Mouse (Mus musculus): Measurements from ENCODE around the gene Cacna2d4.

- TF ChIP-seq CTCF (IDR thresholded peaks at IDR 0.05; ENCODE audit: borderline replicate concordance, control insufficient read depth, extremely low read depth, insufficient read depth, low read length, poor library complexity) (no peak), POLR2A (IDR thresholded peaks at IDR 0.05; ENCODE audit: control insufficient read depth, extremely low read depth, insufficient read depth, low read length, poor library complexity) (no peak)
Measured at GRCm38 (mm10) chr6:119204915-119205314, 31.4 kb upstream of the Cacna2d4 start.
